ENCODE assay signal across 8 mouse cellular contexts in genomic region chr3:129429161-129430111, GRCm38 (mm10).
DNase-seq lines count a peak whose midpoint lies in the region; ATAC-seq and TF ChIP-seq lines count a peak whose summit lies in the region.

No protein-coding gene starts in this region.

- in situ Hi-C loops in CH12.LX (cut with MboI; ENCODE audit: low pct_ligation_motif_present, low pct_unique_long_range_greater_than_20kb, low sequenced_read_pairs), result loop anchor here (25.0 kb wide), 1 partner anchor 258 kb away; no protein-coding TSS in a partner anchor

- no peak for TF ChIP-seq EP300 in heart, postnatal 0 days (IDR thresholded peaks at IDR 0.05; ENCODE audit: low read depth)
- no peak for TF ChIP-seq EP300 in CH12.LX (IDR thresholded peaks at IDR 0.05; ENCODE audit: low read length)

- no peak overlapping the region for H3K9ac ChIP-seq in heart, postnatal 0 days (replicated peaks; ENCODE audit: low read depth, low read length)
- no peak overlapping the region for H3K9ac ChIP-seq in CH12.LX (ENCODE audit: insufficient read depth, low read depth)
- H3K9ac ChIP-seq in liver, adult 2 months (ENCODE audit: low read depth, low read length), result no peak overlapping the region
- H3K9ac ChIP-seq in stomach, embryonic 15.5 days, result no peak overlapping the region
- no peak overlapping the region for H3K9ac ChIP-seq in neural tube, embryonic 15.5 days (replicated peaks)

- no peak for TF ChIP-seq CTCF in heart, postnatal 0 days (IDR thresholded peaks at IDR 0.05; ENCODE audit: low read depth)
- peak in 1 of 2 experiments; percentile 56; a peak in 2 of 4 replicates for TF ChIP-seq CTCF in CH12.LX (conservative IDR thresholded peaks at IDR 0.05 in 1 of 2, IDR thresholded peaks at IDR 0.05 in 1 of 2; ENCODE audit: low read depth in 2 of 2, low read length in 2 of 2)
- TF ChIP-seq CTCF in liver, adult 2 months (IDR thresholded peaks at IDR 0.05; ENCODE audit: low read depth, low read length), result peak; percentile 30; the same call in 1 of the 2 replicates

- H3K27ac ChIP-seq in heart, postnatal 0 days (ENCODE audit: low read depth), result no peak overlapping the region
- no peak overlapping the region for H3K27ac ChIP-seq in CH12.LX (ENCODE audit: insufficient read depth, low read depth)
- peak overlapping the region; percentile 64 for H3K27ac ChIP-seq in liver, adult 2 months (replicated peaks; ENCODE audit: insufficient read depth, low read depth, low read length)
- H3K27ac ChIP-seq in stomach, embryonic 15.5 days, result no peak overlapping the region
- no peak overlapping the region for H3K27ac ChIP-seq in neural tube, embryonic 15.5 days (replicated peaks)

- TF ChIP-seq RAD21 in CH12.LX (IDR thresholded peaks at IDR 0.05; ENCODE audit: low read depth, low read length), result peak; percentile 42

- no peak overlapping the region for H3K4me3 ChIP-seq in heart, postnatal 0 days (ENCODE audit: low read depth, low read length)
- H3K4me3 ChIP-seq in CH12.LX (replicated peaks in 1 of 3; ENCODE audit: low read depth in 2 of 3, low read length in 2 of 3, poor library complexity in 1 of 3), result no peak overlapping the region
- no peak overlapping the region for H3K4me3 ChIP-seq in liver, adult 2 months (ENCODE audit: insufficient read depth, low read depth, low read length)
- H3K4me3 ChIP-seq in stomach, embryonic 15.5 days (replicated peaks), result no peak overlapping the region
- H3K4me3 ChIP-seq in neural tube, embryonic 15.5 days (replicated peaks), result no peak overlapping the region

- DNase-seq in heart, postnatal 0 days (ENCODE audit: low spot score), result peak; percentile 11
- DNase-seq in heart, adult 9 months (ENCODE audit: low spot score in 2 of 2), result no peak
- DNase-seq in CH12.LX (ENCODE audit: extremely low read depth), result peak; percentile 19
- DNase-seq in adrenal gland, postnatal 36 days, result peak; percentile 19 to 57
- peak; percentile 98 for DNase-seq in liver, adult 2 months (ENCODE audit: extremely low read depth, low read depth, low spot score)
- DNase-seq in frontal cortex, postnatal 10 days (ENCODE audit: low spot score in 2 of 2), result no peak

- no peaks in the 10 kb centered on the region for H3K4me1 ChIP-seq in heart, postnatal 0 days (ENCODE audit: control insufficient read depth, insufficient read depth)
- no peaks in the 10 kb centered on the region for H3K4me1 ChIP-seq in CH12.LX (ENCODE audit: control insufficient read depth in 1 of 2, insufficient read depth in 2 of 2)
- H3K4me1 ChIP-seq in liver, adult 2 months (ENCODE audit: control insufficient read depth, insufficient read depth, low read length), result peaks cover 2% of the 10 kb centered on the region; the same call in 1 of the 2 replicates
- H3K4me1 ChIP-seq in stomach, embryonic 15.5 days, result 0 out of 2 replicates have a peak, but pooled peaks cover 4% of the 10 kb centered on the region
- H3K4me1 ChIP-seq in neural tube, embryonic 15.5 days, result 0 out of 2 replicates have a peak, but pooled peaks cover 5% of the 10 kb centered on the region

- H3K27me3 ChIP-seq in heart, postnatal 0 days (ENCODE audit: control insufficient read depth, insufficient read depth, low read length), result no peaks in the 10 kb centered on the region
- no peaks in the 10 kb centered on the region for H3K27me3 ChIP-seq in CH12.LX (replicated peaks)
- H3K27me3 ChIP-seq in liver, adult 2 months (ENCODE audit: control insufficient read depth, insufficient read depth, low read length), result no peaks in the 10 kb centered on the region
- H3K27me3 ChIP-seq in stomach, embryonic 15.5 days (replicated peaks), result no peaks in the 10 kb centered on the region
- H3K27me3 ChIP-seq in neural tube, embryonic 15.5 days (replicated peaks), result no peaks in the 10 kb centered on the region

- TF ChIP-seq POLR2A in CH12.LX (IDR thresholded peaks at IDR 0.05; ENCODE audit: low read depth, low read length), result no peak
- TF ChIP-seq POLR2A in liver, adult 2 months (IDR thresholded peaks at IDR 0.05; ENCODE audit: extremely low read depth, insufficient read depth, low read length), result no peak

- dilution Hi-C loops in CH12.LX (cut with MboI; ENCODE audit: extremely low pct_ligation_motif_present, extremely low pct_unique_long_range_greater_than_20kb, low sequenced_read_pairs), result no loop called here

- no peak for ATAC-seq in heart, postnatal 0 days (ENCODE audit: insufficient read depth, low read depth)
- ATAC-seq in stomach, embryonic 15.5 days (ENCODE audit: insufficient read depth, low FRiP score, low read depth), result peak; percentile 63; the same call in 1 of the 2 replicates
- no peak for ATAC-seq in neural tube, embryonic 15.5 days (ENCODE audit: low FRiP score)

- no peaks in the 10 kb centered on the region for H3K9me3 ChIP-seq in heart, postnatal 0 days (replicated peaks; ENCODE audit: control insufficient read depth, low read length)
- H3K9me3 ChIP-seq in CH12.LX (replicated peaks; ENCODE audit: low read length), result no peaks in the 10 kb centered on the region
- no peaks in the 10 kb centered on the region for H3K9me3 ChIP-seq in stomach, embryonic 15.5 days
- no peaks in the 10 kb centered on the region for H3K9me3 ChIP-seq in neural tube, embryonic 15.5 days (replicated peaks)

- WGBS in heart, postnatal 0 days, result 45% methylated on average over 8 of the region's 8 CpGs
- WGBS in liver, adult 2 months, result 12% methylated on average over 8 of the region's 8 CpGs
- 42% methylated on average over 8 of the region's 8 CpGs for whole genome bisulfite sequencing in stomach, embryonic 15.5 days
- WGBS in neural tube, embryonic 15.5 days, result 68% methylated on average over 8 of the region's 8 CpGs

- no peaks in the 10 kb centered on the region for H3K36me3 ChIP-seq in heart, postnatal 0 days (replicated peaks; ENCODE audit: control insufficient read depth, insufficient read depth, low read length)
- H3K36me3 ChIP-seq in CH12.LX (replicated peaks in 1 of 2; ENCODE audit: control insufficient read depth in 1 of 2, insufficient read depth in 1 of 2, low read length in 1 of 2), result no peaks in the 10 kb centered on the region
- no peaks in the 10 kb centered on the region for H3K36me3 ChIP-seq in liver, adult 2 months (ENCODE audit: control insufficient read depth, insufficient read depth, low read length)
- H3K36me3 ChIP-seq in stomach, embryonic 15.5 days, result no peaks in the 10 kb centered on the region
- H3K36me3 ChIP-seq in neural tube, embryonic 15.5 days, result no peaks in the 10 kb centered on the region

- H3K79me2 ChIP-seq in CH12.LX (replicated peaks; ENCODE audit: control insufficient read depth, extremely low read depth, insufficient read depth, poor library complexity, severe bottlenecking), result no peaks in the 10 kb centered on the region
- H3K79me2 ChIP-seq in liver, adult 2 months (ENCODE audit: control insufficient read depth, insufficient read depth, low read length), result no peaks in the 10 kb centered on the region

- H3K4me2 ChIP-seq in heart, postnatal 0 days (ENCODE audit: low read depth, low read length), result no peak overlapping the region
- no peak overlapping the region for H3K4me2 ChIP-seq in CH12.LX (ENCODE audit: insufficient read depth, low read depth, poor library complexity, severe bottlenecking)
- no peak overlapping the region for H3K4me2 ChIP-seq in stomach, embryonic 15.5 days
- no peak overlapping the region for H3K4me2 ChIP-seq in neural tube, embryonic 15.5 days

TF ChIP-seq in CH12.LX, 34 proteins besides CTCF, POLR2A, EP300 and RAD21:
- TF ChIP-seq SMC3 (IDR thresholded peaks at IDR 0.05; ENCODE audit: low read depth, low read length), result peak; percentile 45
- TF ChIP-seq KAT2A (IDR thresholded peaks at IDR 0.05; ENCODE audit: insufficient replicate concordance, low read length), result no peak

Comparison
In these comparisons a context has a peak if more than half of its experiments do, and no peak if none do; other contexts are left out.
1. DNase-seq: peak in heart, postnatal 0 days (single experiment), CH12.LX (single experiment), adrenal gland, postnatal 36 days (2 of 2) and liver, adult 2 months (single experiment); none in heart, adult 9 months (0 of 2) and frontal cortex, postnatal 10 days (0 of 2).